Mouse (Mus musculus) ES-Bruce4 (cell line): ENCODE data around the gene Zfp512.

Source experiments
- CTCF ChIP-seq: IDR thresholded peaks from one replicate; pipeline ENCODE4 v1.8.1; 2011; ENCODE audit warnings: low read depth, low read length
- POLR2A ChIP-seq: IDR thresholded peaks from one replicate; pipeline ENCODE4 v1.8.1; 2011; ENCODE audit warnings: low read length; ENCODE audit not compliant: insufficient read depth

GRCm38 (mm10) chr5:31528560-31528959 lies 76.3 kb downstream of the Zfp512 start:
- TF ChIP-seq CTCF (no peak), POLR2A (no peak)
